Mouse (Mus musculus) forebrain, embryonic 10.5 days (tissue): ENCODE measurements around the gene Art1. TPM values are rescaled to one million over a fixed set of nuclear protein-coding genes. Genes with fewer than 3 reads are reported as not detected.
A peak's percentile ranks its signal among the peaks of the same experiment; 100 is the strongest.

Experiments used
- DNase-seq: peaks from one replicate; pipeline ENCODE4 v3.0.0-alpha.2; 2017; ENCODE audit warnings: low spot score; ENCODE audit errors: extremely low spot score
- H3K27ac ChIP-seq: fragments of 300-500 bp; sonication (generic); 2 replicates; pipeline ENCODE4 v1.5.1; 2016; ENCODE audit warnings: mild to moderate bottlenecking
- H3K27me3 ChIP-seq: fragments of 300-500 bp; sonication (generic); 2 replicates; pipeline ENCODE4 v1.6.1; 2016; ENCODE audit warnings: mild to moderate bottlenecking; ENCODE audit not compliant: poor library complexity, severe bottlenecking
- H3K36me3 ChIP-seq: fragments of 300-500 bp; sonication (generic); replicated peaks from 2 replicates; pipeline ENCODE4 v1.6.1; 2016; ENCODE audit warnings: mild to moderate bottlenecking, moderate library complexity
- H3K4me1 ChIP-seq: fragments of 300-500 bp; sonication (generic); 2 replicates; pipeline ENCODE4 v1.6.1; 2016
- H3K4me3 ChIP-seq: fragments of 300-500 bp; sonication (generic); 2 replicates; pipeline ENCODE4 v1.5.1; 2016; ENCODE audit warnings: mild to moderate bottlenecking, moderate library complexity
- H3K9me3 ChIP-seq: fragments of 300-500 bp; sonication (generic); 2 replicates; pipeline ENCODE4 v1.6.1; 2016; ENCODE audit warnings: mild to moderate bottlenecking, moderate library complexity
- WGBS: fragments of 180-500 bp; shearing (Covaris S2); methylation state at CpG from one replicate; pipeline ENCODE4 v1.1.7; 2016; 5-methylcytosine and 5-hydroxymethylcytosine counted together
- polyA plus RNA-seq: library from polyadenylated mRNA; unstranded; fragments of >200 nt; fragmentation: Nextera tagmentation; extraction: Ambion mirVana; gene quantifications from 2 replicates; pipeline ENCODE4 v1.2.1, GENCODE M21; 2016

Gene Art1
- polyA plus RNA-seq, 1 experiment from 2014 or later = 1.3 TPM

- Histone ChIP-seq H3K4me3 (no peak overlapping the region), H3K9me3 (no peaks in the 10 kb centered on the region), H3K27ac (no peak overlapping the region), H3K4me1 (no peaks in the 10 kb centered on the region), H3K27me3 (no peaks in the 10 kb centered on the region), H3K36me3 (peaks cover 99% of the 10 kb centered on the region)
- 95% methylated on average over 26 of the region's 26 CpGs for whole genome bisulfite sequencing
- DNase-seq = no peak
These were observed 17.4 kb upstream of the Art1 start for GRCm38 (mm10) chr7:102084041-102084696.

DNA sequence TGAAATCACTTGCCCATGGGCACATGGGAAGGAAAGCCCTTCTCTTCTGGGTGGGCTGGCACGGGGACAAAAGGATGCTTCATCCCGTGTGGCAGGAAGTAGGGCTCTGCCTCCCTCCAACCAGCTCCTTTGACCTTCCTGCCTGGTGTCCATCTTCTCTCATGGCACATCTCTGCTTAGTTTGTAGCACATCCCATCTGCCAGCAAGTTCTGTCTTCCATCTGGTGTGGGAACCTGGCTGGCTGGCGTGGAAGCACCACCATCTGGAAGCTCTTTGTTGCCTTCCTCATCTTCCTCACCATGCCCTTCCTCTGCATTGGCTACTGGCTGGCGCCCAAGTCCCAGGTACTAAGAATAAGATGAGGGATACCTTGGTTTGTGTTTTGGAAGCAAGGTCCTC, 14.2 kb upstream of the Art1 start:
- 92% methylated on average over 4 of the region's 4 CpGs for WGBS
- no peak for DNase-seq

DNA sequence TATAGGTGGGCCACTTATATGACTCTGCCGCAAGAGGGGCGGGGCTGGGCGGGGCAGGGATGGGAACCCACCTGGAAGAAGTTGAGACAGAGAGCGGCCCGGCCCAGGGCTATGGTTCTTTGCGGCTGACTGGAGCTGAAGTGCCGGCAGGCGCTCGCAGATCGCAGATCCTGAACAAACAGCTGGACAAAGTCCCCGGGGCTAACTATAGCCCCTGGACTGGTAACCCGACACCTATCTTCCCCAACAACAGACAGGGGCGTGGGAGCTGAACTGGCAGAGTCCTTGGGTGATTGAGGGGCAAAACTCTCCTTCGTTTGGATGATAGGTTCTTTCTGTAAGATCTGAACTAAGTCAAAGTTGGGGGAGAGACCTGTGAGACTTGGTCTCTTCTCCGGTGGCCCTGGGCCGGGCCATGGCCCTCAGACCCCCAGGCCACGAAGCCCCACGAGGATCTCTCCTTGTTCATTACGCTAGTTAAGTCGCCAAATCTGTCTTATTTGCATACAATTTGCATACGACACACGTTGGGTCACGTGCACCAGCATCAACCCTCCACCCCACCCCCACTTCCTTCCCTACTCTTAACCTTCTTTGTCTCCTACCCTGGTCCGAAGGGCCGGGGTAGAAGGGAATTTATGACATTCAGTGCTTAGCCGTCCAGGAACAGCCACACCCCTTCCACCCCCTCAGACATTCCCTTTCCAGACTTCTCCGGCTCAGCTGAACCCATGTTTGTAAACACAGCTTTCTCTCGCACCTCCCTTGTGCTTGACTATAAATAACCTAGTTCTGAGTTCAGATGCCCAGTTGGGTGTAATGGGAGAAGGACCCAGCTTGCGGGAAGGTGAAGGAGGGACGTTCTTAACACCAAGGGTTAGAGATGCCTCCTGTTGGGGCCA, 1.5 kb upstream of the Art1 start:
- Histone ChIP-seq H3K36me3 (peaks cover 8% of the 10 kb centered on the region), H3K4me3 (peak overlapping the region; percentile 50), H3K4me1 (peaks cover 44% of the 10 kb centered on the region), H3K27ac (peak overlapping the region; percentile 79), H3K9me3 (no peaks in the 10 kb centered on the region), H3K27me3 (peaks cover 17% of the 10 kb centered on the region)
- 4% methylated on average over 30 of the region's 30 CpGs for WGBS
- peak; percentile 66 for DNase-seq

More for the DNA sequence above, 14.2 kb upstream of the Art1 start:
- no peaks in the 10 kb centered on the region for H3K4me1 ChIP-seq
- no peak overlapping the region for H3K27ac ChIP-seq
- H3K9me3 ChIP-seq = no peaks in the 10 kb centered on the region; the same call in 1 of the 2 replicates
- no peak overlapping the region for H3K4me3 ChIP-seq
- H3K27me3 ChIP-seq = no peaks in the 10 kb centered on the region
- peaks cover 85% of the 10 kb centered on the region for H3K36me3 ChIP-seq

- no peak for DNase-seq
- Histone ChIP-seq H3K4me1 (peaks cover 44% of the 10 kb centered on the region), H3K9me3 (no peaks in the 10 kb centered on the region), H3K27ac (peak overlapping the region; percentile 79), H3K36me3 (peaks cover 2% of the 10 kb centered on the region), H3K4me3 (peak overlapping the region; percentile 50; the same call in 1 of the 2 replicates), H3K27me3 (peaks cover 20% of the 10 kb centered on the region)
- WGBS = 63% methylated on average over 5 of the region's 5 CpGs
These were observed 675 bp upstream of the Art1 start for GRCm38 (mm10) chr7:102100868-102101267.

- no peak overlapping the region for H3K4me3 ChIP-seq
- no peaks in the 10 kb centered on the region for H3K9me3 ChIP-seq
- H3K27me3 ChIP-seq = peaks cover 34% of the 10 kb centered on the region
- DNase-seq = no peak
- no peaks in the 10 kb centered on the region for H3K36me3 ChIP-seq
- H3K27ac ChIP-seq = no peak overlapping the region
- WGBS = 51% methylated on average over 8 of the region's 8 CpGs
- peaks cover 54% of the 10 kb centered on the region for H3K4me1 ChIP-seq
These were observed 698 bp downstream of the Art1 start for GRCm38 (mm10) chr7:102102241-102102640.

- peak overlapping the region; percentile 60; the same call in 1 of the 2 replicates for H3K27ac ChIP-seq
- peaks cover 56% of the 10 kb centered on the region for H3K4me1 ChIP-seq
- H3K27me3 ChIP-seq = peaks cover 38% of the 10 kb centered on the region
- 51% methylated on average over 6 of the region's 6 CpGs for WGBS
- no peaks in the 10 kb centered on the region for H3K36me3 ChIP-seq
- DNase-seq = no peak
- no peaks in the 10 kb centered on the region for H3K9me3 ChIP-seq
- no peak overlapping the region for H3K4me3 ChIP-seq
These were observed 1.2 kb downstream of the Art1 start for GRCm38 (mm10) chr7:102102696-102103095.

DNA sequence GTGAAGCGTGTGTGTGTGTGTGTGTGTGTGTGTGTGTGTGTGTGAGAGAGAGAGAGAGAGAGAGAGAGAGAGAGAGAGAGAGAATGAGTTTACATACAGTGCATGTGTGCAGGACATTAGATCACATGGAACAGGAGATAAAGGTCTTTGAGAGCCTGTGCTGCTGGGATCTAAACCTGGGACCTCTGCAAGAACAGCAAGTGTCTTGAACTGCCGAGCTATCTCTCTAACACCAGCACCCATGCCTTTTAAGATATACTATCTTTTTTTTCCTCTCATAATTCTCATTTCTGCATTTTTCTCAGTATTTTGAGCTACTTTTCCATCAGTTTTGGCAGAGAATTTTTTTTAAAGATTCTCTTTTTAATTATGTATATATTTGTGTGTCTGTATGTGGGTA, 2.0 kb downstream of the Art1 start:
- no peaks in the 10 kb centered on the region for H3K9me3 ChIP-seq
- no peak for DNase-seq

GRCm38 (mm10) chr7:102104126-102104525, 2.6 kb downstream of the Art1 start:
- Histone ChIP-seq H3K9me3 (no peaks in the 10 kb centered on the region), H3K4me1 (peaks cover 53% of the 10 kb centered on the region), H3K36me3 (no peaks in the 10 kb centered on the region), H3K4me3 (no peak overlapping the region), H3K27ac (no peak overlapping the region), H3K27me3 (peaks cover 32% of the 10 kb centered on the region)
- no peak for DNase-seq
- WGBS = 86% methylated on average over 5 of the region's 5 CpGs

More for the DNA sequence above, 2.0 kb downstream of the Art1 start:
- Histone ChIP-seq H3K4me3 (no peak overlapping the region), H3K27ac (no peak overlapping the region), H3K4me1 (peaks cover 56% of the 10 kb centered on the region), H3K27me3 (peaks cover 37% of the 10 kb centered on the region), H3K36me3 (no peaks in the 10 kb centered on the region)
- WGBS = 95% methylated on average over 2 of the region's 2 CpGs

DNA sequence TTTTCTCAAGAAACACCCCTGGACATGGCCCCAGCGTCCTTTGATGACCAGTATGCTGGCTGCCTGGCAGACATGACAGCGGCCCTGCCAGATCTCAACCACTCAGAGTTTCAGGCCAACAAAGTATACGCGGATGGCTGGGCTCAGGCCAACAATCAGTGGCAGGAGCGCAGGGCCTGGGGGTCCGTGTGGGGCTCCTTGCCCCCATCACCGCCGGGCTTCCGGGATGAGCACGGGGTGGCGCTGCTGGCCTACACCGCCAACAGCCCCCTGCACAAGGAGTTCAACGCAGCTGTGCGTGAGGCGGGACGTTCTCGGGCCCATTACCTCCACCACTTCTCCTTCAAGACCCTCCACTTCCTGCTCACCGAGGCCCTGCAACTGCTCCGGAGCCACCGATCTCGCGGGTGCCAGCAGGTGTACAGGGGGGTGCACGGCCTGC, 5.2 kb downstream of the Art1 start:
- peak overlapping the region; percentile 77 for H3K27ac ChIP-seq
- 22% methylated on average over 23 of the region's 23 CpGs for WGBS
- DNase-seq = no peak
- peaks cover 27% of the 10 kb centered on the region for H3K4me1 ChIP-seq
- H3K9me3 ChIP-seq = no peaks in the 10 kb centered on the region
- no peaks in the 10 kb centered on the region for H3K36me3 ChIP-seq
- peaks cover 27% of the 10 kb centered on the region for H3K27me3 ChIP-seq
- peak overlapping the region; percentile 46 for H3K4me3 ChIP-seq

GRCm38 (mm10) chr7:102108206-102108605, 6.7 kb downstream of the Art1 start:
- H3K9me3 ChIP-seq = no peaks in the 10 kb centered on the region
- no peak for DNase-seq
- peaks cover 27% of the 10 kb centered on the region for H3K27me3 ChIP-seq
- H3K27ac ChIP-seq = no peak overlapping the region
- H3K36me3 ChIP-seq = no peaks in the 10 kb centered on the region
- 95% methylated on average over 1 of the region's 1 CpGs for WGBS
- H3K4me3 ChIP-seq = no peak overlapping the region
- peaks cover 13% of the 10 kb centered on the region for H3K4me1 ChIP-seq

GRCm38 (mm10) chr7:102109171-102109570, 7.6 kb downstream of the Art1 start, which contains the start of gene Art5:
Gene Art5 (minus strand): TSS chr7:102109489.
- no peak for DNase-seq
- H3K27me3 ChIP-seq = peaks cover 27% of the 10 kb centered on the region
- H3K9me3 ChIP-seq = no peaks in the 10 kb centered on the region
- H3K36me3 ChIP-seq = no peaks in the 10 kb centered on the region
- peaks cover 13% of the 10 kb centered on the region for H3K4me1 ChIP-seq
- H3K4me3 ChIP-seq = no peak within 1 kb of the TSS
- WGBS = 83% methylated on average over 7 of the region's 7 CpGs
- H3K27ac ChIP-seq = no peak within 1 kb of the TSS

GRCm38 (mm10) chr7:102109746-102110145, 8.2 kb downstream of the Art1 start:
- H3K27me3 ChIP-seq = peaks cover 27% of the 10 kb centered on the region
- no peaks in the 10 kb centered on the region for H3K36me3 ChIP-seq
- WGBS = 88% methylated on average over 4 of the region's 4 CpGs
- no peak overlapping the region for H3K4me3 ChIP-seq
- DNase-seq = no peak
- H3K9me3 ChIP-seq = no peaks in the 10 kb centered on the region
- H3K4me1 ChIP-seq = peaks cover 13% of the 10 kb centered on the region
- no peak overlapping the region for H3K27ac ChIP-seq
